Mouse (Mus musculus): ENCODE data around the gene Slfn1. TPM values are rescaled to one million over a fixed set of nuclear protein-coding genes. Genes with fewer than 3 reads are reported as not detected.
"Not testable (repeated sequence)": the region's sequence is repeated elsewhere in the genome, so short reads cannot be mapped to it uniquely, and the experiment has no call there.

Gene Slfn1
- polyA plus RNA-seq, 1 experiment from 2014 or later: 0.50 TPM

GRCm38 (mm10) chr11:83084161-83084560 is 32.5 kb upstream of the Slfn1 start:
- no peaks in the 10 kb centered on the region for H3K27me3 ChIP-seq (replicated peaks; ENCODE audit: control insufficient read depth, insufficient read depth, low read length)
- H3K9me3 ChIP-seq (ENCODE audit: control insufficient read depth, low read length): no peaks in the 10 kb centered on the region
- H3K27ac ChIP-seq (replicated peaks; ENCODE audit: low read depth, low read length): no peak overlapping the region
- H3K36me3 ChIP-seq (ENCODE audit: control insufficient read depth, insufficient read depth, low read length): no peaks in the 10 kb centered on the region
- no peak overlapping the region for H3K4me2 ChIP-seq (ENCODE audit: low read depth, low read length)
- ATAC-seq (ENCODE audit: low read depth): no peak
- no peaks in the 10 kb centered on the region for H3K4me1 ChIP-seq (ENCODE audit: control insufficient read depth, insufficient read depth, low read length)
- WGBS: 94% methylated on average over 2 of the region's 2 CpGs
- no peak overlapping the region for H3K4me3 ChIP-seq (ENCODE audit: low read depth, low read length)
- no peak overlapping the region for H3K9ac ChIP-seq (ENCODE audit: low read depth, low read length)
- no peak for DNase-seq (ENCODE audit: low spot score)

GRCm38 (mm10) chr11:83084761-83085160 is 31.9 kb upstream of the Slfn1 start:
- Histone ChIP-seq H3K27ac (replicated peaks; ENCODE audit: low read depth, low read length) (no peak overlapping the region), H3K9me3 (ENCODE audit: control insufficient read depth, low read length) (no peaks in the 10 kb centered on the region), H3K4me3 (ENCODE audit: low read depth, low read length) (no peak overlapping the region), H3K27me3 (replicated peaks; ENCODE audit: control insufficient read depth, insufficient read depth, low read length) (no peaks in the 10 kb centered on the region), H3K4me1 (ENCODE audit: control insufficient read depth, insufficient read depth, low read length) (no peaks in the 10 kb centered on the region), H3K36me3 (ENCODE audit: control insufficient read depth, insufficient read depth, low read length) (no peaks in the 10 kb centered on the region), H3K9ac (ENCODE audit: low read depth, low read length) (no peak overlapping the region), H3K4me2 (ENCODE audit: low read depth, low read length) (no peak overlapping the region)
- DNase-seq (ENCODE audit: low spot score) (no peak), ATAC-seq (ENCODE audit: low read depth) (no peak)
- 86% methylated on average over 10 of the region's 10 CpGs for WGBS

GRCm38 (mm10) chr11:83115138-83115537 is 1.5 kb upstream of the Slfn1 start:
- Histone ChIP-seq H3K4me3 (ENCODE audit: low read depth, low read length) (no peak overlapping the region), H3K36me3 (ENCODE audit: control insufficient read depth, insufficient read depth, low read length) (no peaks in the 10 kb centered on the region), H3K4me1 (ENCODE audit: control insufficient read depth, insufficient read depth, low read length) (no peaks in the 10 kb centered on the region), H3K4me2 (ENCODE audit: low read depth, low read length) (no peak overlapping the region), H3K9ac (ENCODE audit: low read depth, low read length) (no peak overlapping the region), H3K9me3 (ENCODE audit: control insufficient read depth, low read length) (no peaks in the 10 kb centered on the region), H3K27ac (replicated peaks; ENCODE audit: low read depth, low read length) (no peak overlapping the region), H3K27me3 (replicated peaks; ENCODE audit: control insufficient read depth, insufficient read depth, low read length) (no peaks in the 10 kb centered on the region)
- 41% methylated on average over 2 of the region's 2 CpGs for WGBS
- DNase-seq (ENCODE audit: low spot score): peak; percentile 9
- ATAC-seq (ENCODE audit: low read depth): no peak

- no peak overlapping the region for H3K4me2 ChIP-seq (ENCODE audit: low read depth, low read length)
- ATAC-seq (ENCODE audit: low read depth) (no peak), DNase-seq (ENCODE audit: low spot score) (no peak)
- 45% methylated on average over 3 of the region's 3 CpGs for WGBS
- no peak overlapping the region for H3K27ac ChIP-seq (replicated peaks; ENCODE audit: low read depth, low read length)
- H3K9me3 ChIP-seq (ENCODE audit: control insufficient read depth, low read length): no peaks in the 10 kb centered on the region
- no peak overlapping the region for H3K9ac ChIP-seq (ENCODE audit: low read depth, low read length)
- no peaks in the 10 kb centered on the region for H3K36me3 ChIP-seq (ENCODE audit: control insufficient read depth, insufficient read depth, low read length)
- H3K4me3 ChIP-seq (ENCODE audit: low read depth, low read length): no peak overlapping the region
- no peaks in the 10 kb centered on the region; the same call in 1 of the 2 replicates for H3K27me3 ChIP-seq (replicated peaks; ENCODE audit: control insufficient read depth, insufficient read depth, low read length)
- H3K4me1 ChIP-seq (ENCODE audit: control insufficient read depth, insufficient read depth, low read length): no peaks in the 10 kb centered on the region
Measured at GRCm38 (mm10) chr11:83118056-83118455, 1.4 kb downstream of the Slfn1 start.

- Histone ChIP-seq H3K27me3 (replicated peaks; ENCODE audit: control insufficient read depth, insufficient read depth, low read length) (no peaks in the 10 kb centered on the region; the same call in 1 of the 2 replicates), H3K4me3 (ENCODE audit: low read depth, low read length) (no peak overlapping the region)
Measured at GRCm38 (mm10) chr11:83121131-83121685, 4.6 kb downstream of the Slfn1 start.

GRCm38 (mm10) chr11:83123198-83123597 is 6.5 kb downstream of the Slfn1 start:
- Histone ChIP-seq H3K27ac (replicated peaks; ENCODE audit: low read depth, low read length) (no peak overlapping the region), H3K4me1 (ENCODE audit: control insufficient read depth, insufficient read depth, low read length) (no peaks in the 10 kb centered on the region), H3K9me3 (ENCODE audit: control insufficient read depth, low read length) (no peaks in the 10 kb centered on the region), H3K27me3 (replicated peaks; ENCODE audit: control insufficient read depth, insufficient read depth, low read length) (no peaks in the 10 kb centered on the region; the same call in 1 of the 2 replicates), H3K36me3 (ENCODE audit: control insufficient read depth, insufficient read depth, low read length) (no peaks in the 10 kb centered on the region), H3K4me2 (ENCODE audit: low read depth, low read length) (no peak overlapping the region), H3K4me3 (ENCODE audit: low read depth, low read length) (no peak overlapping the region), H3K9ac (ENCODE audit: low read depth, low read length) (no peak overlapping the region)
- ATAC-seq (ENCODE audit: low read depth) (no peak), DNase-seq (ENCODE audit: low spot score) (no peak)
- WGBS: 71% methylated on average over 4 of the region's 4 CpGs

More at GRCm38 (mm10) chr11:83121131-83121685, 4.6 kb downstream of the Slfn1 start:
- H3K9ac ChIP-seq (ENCODE audit: low read depth, low read length): no peak overlapping the region
- ATAC-seq (ENCODE audit: low read depth): no peak
- DNase-seq (ENCODE audit: low spot score): no peak
- WGBS: 93% methylated on average over 3 of the region's 3 CpGs
- no peak overlapping the region for H3K27ac ChIP-seq (replicated peaks; ENCODE audit: low read depth, low read length)
- no peaks in the 10 kb centered on the region for H3K4me1 ChIP-seq (ENCODE audit: control insufficient read depth, insufficient read depth, low read length)
- H3K9me3 ChIP-seq (ENCODE audit: control insufficient read depth, low read length): no peaks in the 10 kb centered on the region
- no peaks in the 10 kb centered on the region for H3K36me3 ChIP-seq (ENCODE audit: control insufficient read depth, insufficient read depth, low read length)
- H3K4me2 ChIP-seq (ENCODE audit: low read depth, low read length): no peak overlapping the region

GRCm38 (mm10) chr11:83124906-83125305 is 8.3 kb downstream of the Slfn1 start:
- H3K4me2 ChIP-seq (ENCODE audit: low read depth, low read length): no peak overlapping the region
- no peaks in the 10 kb centered on the region for H3K9me3 ChIP-seq (ENCODE audit: control insufficient read depth, low read length)
- no peaks in the 10 kb centered on the region; the same call in 1 of the 2 replicates for H3K27me3 ChIP-seq (replicated peaks; ENCODE audit: control insufficient read depth, insufficient read depth, low read length)
- WGBS: 80% methylated on average over 2 of the region's 2 CpGs
- no peaks in the 10 kb centered on the region for H3K4me1 ChIP-seq (ENCODE audit: control insufficient read depth, insufficient read depth, low read length)
- no peak overlapping the region for H3K4me3 ChIP-seq (ENCODE audit: low read depth, low read length)
- no peaks in the 10 kb centered on the region for H3K36me3 ChIP-seq (ENCODE audit: control insufficient read depth, insufficient read depth, low read length)
- DNase-seq (ENCODE audit: low spot score) (no peak), ATAC-seq (ENCODE audit: low read depth) (no peak)
- no peak overlapping the region for H3K27ac ChIP-seq (replicated peaks; ENCODE audit: low read depth, low read length)
- no peak overlapping the region for H3K9ac ChIP-seq (ENCODE audit: low read depth, low read length)

GRCm38 (mm10) chr11:83125633-83126032 is 9.0 kb downstream of the Slfn1 start:
- not testable (repeated sequence) for ATAC-seq (ENCODE audit: low read depth); H3K36me3 ChIP-seq (ENCODE audit: control insufficient read depth, insufficient read depth, low read length); H3K27me3 ChIP-seq (replicated peaks; ENCODE audit: control insufficient read depth, insufficient read depth, low read length); H3K4me1 ChIP-seq (ENCODE audit: control insufficient read depth, insufficient read depth, low read length); H3K9me3 ChIP-seq (ENCODE audit: control insufficient read depth, low read length); H3K9ac ChIP-seq (ENCODE audit: low read depth, low read length); H3K4me2 ChIP-seq (ENCODE audit: low read depth, low read length); H3K27ac ChIP-seq (replicated peaks; ENCODE audit: low read depth, low read length); H3K4me3 ChIP-seq (ENCODE audit: low read depth, low read length); DNase-seq (ENCODE audit: low spot score)
- no CpG with 5 or more reads among the region's 1 CpGs for WGBS

- not testable (repeated sequence) for H3K27me3 ChIP-seq (replicated peaks; ENCODE audit: control insufficient read depth, insufficient read depth, low read length); H3K9ac ChIP-seq (ENCODE audit: low read depth, low read length); ATAC-seq (ENCODE audit: low read depth); DNase-seq (ENCODE audit: low spot score); H3K4me1 ChIP-seq (ENCODE audit: control insufficient read depth, insufficient read depth, low read length); H3K9me3 ChIP-seq (ENCODE audit: control insufficient read depth, low read length); H3K4me3 ChIP-seq (ENCODE audit: low read depth, low read length); H3K36me3 ChIP-seq (ENCODE audit: control insufficient read depth, insufficient read depth, low read length); H3K27ac ChIP-seq (replicated peaks; ENCODE audit: low read depth, low read length); H3K4me2 ChIP-seq (ENCODE audit: low read depth, low read length)
- WGBS: no CpG with 5 or more reads among the region's 2 CpGs
Measured at GRCm38 (mm10) chr11:83137253-83137652, 20.6 kb downstream of the Slfn1 start.
